Mouse (Mus musculus) heart, embryonic 13.5 days (tissue): ENCODE data around the gene Npdc1. TPM values are rescaled to one million over a fixed set of nuclear protein-coding genes. Genes with fewer than 3 reads are reported as not detected.
A peak's percentile ranks its signal among the peaks of the same experiment; 100 is the strongest.

Source experiments
- ATAC-seq: fragments of 200-750 bp; cut with Nextera tagmentation; 2 replicates; pipeline ENCODE4 v1.8.0; 2017; ENCODE audit warnings: moderate TSS enrichment; ENCODE audit not compliant: insufficient number of reproducible peaks, low FRiP score, low TSS enrichment; ENCODE audit errors: extremely low read depth
- H3K27ac ChIP-seq: fragments of 300-500 bp; sonication (generic); replicated peaks from 2 replicates; pipeline ENCODE4 v1.5.1; 2015; ENCODE audit warnings: moderate library complexity, mild to moderate bottlenecking, inconsistent platforms
- H3K27me3 ChIP-seq: fragments of 300-500 bp; sonication (generic); replicated peaks from 2 replicates; pipeline ENCODE4 v1.6.1; 2015; ENCODE audit warnings: mild to moderate bottlenecking, inconsistent platforms
- H3K36me3 ChIP-seq: fragments of 300-500 bp; sonication (generic); 2 replicates; pipeline ENCODE4 v1.6.1; 2015; ENCODE audit warnings: mild to moderate bottlenecking, inconsistent platforms
- H3K4me1 ChIP-seq: fragments of 300-500 bp; sonication (generic); 2 replicates; pipeline ENCODE4 v1.6.1; 2015; ENCODE audit warnings: inconsistent platforms
- H3K4me2 ChIP-seq: fragments of 300-500 bp; sonication (generic); 2 replicates; pipeline ENCODE4 v1.6.1; 2015; ENCODE audit warnings: inconsistent platforms, mild to moderate bottlenecking, moderate library complexity
- H3K4me3 ChIP-seq: fragments of 300-500 bp; sonication (generic); 2 replicates; pipeline ENCODE4 v1.5.1; 2015; ENCODE audit warnings: moderate library complexity, mild to moderate bottlenecking, inconsistent platforms
- H3K9ac ChIP-seq: fragments of 300-500 bp; sonication (generic); 2 replicates; pipeline ENCODE4 v1.6.1; 2015; ENCODE audit warnings: inconsistent platforms, mild to moderate bottlenecking, moderate library complexity
- H3K9me3 ChIP-seq: fragments of 300-500 bp; sonication (generic); 2 replicates; pipeline ENCODE4 v1.6.1; 2016; ENCODE audit warnings: inconsistent platforms
- WGBS: fragments of 180-500 bp; shearing (Covaris S2); methylation state at CpG from one replicate; pipeline ENCODE4 v1.1.7; 2015; ENCODE audit warnings: mixed read lengths; 5-methylcytosine and 5-hydroxymethylcytosine counted together
- polyA plus RNA-seq: library from polyadenylated mRNA; unstranded; fragments of >200 nt; fragmentation: Nextera tagmentation; extraction: Ambion mirVana; gene quantifications from 2 replicates; pipeline ENCODE4 v1.2.1, GENCODE M21; 2015

Npdc1 gene
- polyA plus RNA-seq, 1 experiment from 2014 or later = 26.6 TPM

- H3K4me3 ChIP-seq = no peak overlapping the region
- no peak for ATAC-seq
- H3K4me1 ChIP-seq = no peaks in the 10 kb centered on the region
- 36% methylated on average over 3 of the region's 3 CpGs for WGBS
- no peaks in the 10 kb centered on the region for H3K36me3 ChIP-seq
- no peak overlapping the region for H3K4me2 ChIP-seq
- no peak overlapping the region for H3K27ac ChIP-seq
- no peaks in the 10 kb centered on the region for H3K9me3 ChIP-seq
- no peak overlapping the region for H3K9ac ChIP-seq
- H3K27me3 ChIP-seq = peaks cover 25% of the 10 kb centered on the region; the same call in 1 of the 2 replicates
These were observed 18.3 kb downstream of the Npdc1 start for GRCm38 (mm10) chr2:25417426-25417825.

GRCm38 (mm10) chr2:25421896-25422295 is 22.7 kb downstream of the Npdc1 start:
- Histone ChIP-seq H3K27me3 (peaks cover 65% of the 10 kb centered on the region), H3K9me3 (no peaks in the 10 kb centered on the region), H3K36me3 (no peaks in the 10 kb centered on the region), H3K9ac (no peak overlapping the region), H3K4me3 (no peak overlapping the region), H3K27ac (no peak overlapping the region), H3K4me1 (no peaks in the 10 kb centered on the region), H3K4me2 (no peak overlapping the region)
- 17% methylated on average over 3 of the region's 3 CpGs for WGBS
- ATAC-seq = no peak

- Histone ChIP-seq H3K36me3 (no peaks in the 10 kb centered on the region), H3K9ac (no peak within 1 kb of the TSS; the same call in 1 of the 2 replicates), H3K9me3 (no peaks in the 10 kb centered on the region), H3K4me1 (no peaks in the 10 kb centered on the region), H3K27me3 (peaks cover 68% of the 10 kb centered on the region), H3K4me3 (no peak within 1 kb of the TSS), H3K27ac (no peak within 1 kb of the TSS), H3K4me2 (no peak within 1 kb of the TSS)
- 54% methylated on average over 17 of the region's 17 CpGs for WGBS
- ATAC-seq = no peak
These were observed 23.6 kb downstream of the Npdc1 start, which contains the start of gene Fut7 for GRCm38 (mm10) chr2:25422587-25423410. Fut7 (plus strand) TSS chr2:25423267.

- H3K4me1 ChIP-seq = peaks cover 2% of the 10 kb centered on the region; the same call in 1 of the 2 replicates
- peaks cover 60% of the 10 kb centered on the region for H3K27me3 ChIP-seq
- no peaks in the 10 kb centered on the region for H3K9me3 ChIP-seq
- 50% methylated on average over 1 of the region's 1 CpGs for WGBS
- no peak for ATAC-seq
- no peak overlapping the region for H3K4me2 ChIP-seq
- no peak overlapping the region for H3K9ac ChIP-seq
- H3K36me3 ChIP-seq = no peaks in the 10 kb centered on the region
- H3K27ac ChIP-seq = no peak overlapping the region
- no peak overlapping the region for H3K4me3 ChIP-seq
These were observed 24.5 kb downstream of the Npdc1 start for GRCm38 (mm10) chr2:25423626-25424025.

- no peaks in the 10 kb centered on the region for H3K36me3 ChIP-seq
- H3K27ac ChIP-seq = no peak overlapping the region
- H3K27me3 ChIP-seq = peaks cover 66% of the 10 kb centered on the region
- no peak overlapping the region for H3K4me3 ChIP-seq
- no peak overlapping the region for H3K4me2 ChIP-seq
- H3K4me1 ChIP-seq = peaks cover 2% of the 10 kb centered on the region; the same call in 1 of the 2 replicates
- H3K9me3 ChIP-seq = no peaks in the 10 kb centered on the region
- ATAC-seq = no peak
- H3K9ac ChIP-seq = no peak overlapping the region
- WGBS = 39% methylated on average over 27 of the region's 27 CpGs
These were observed 26.3 kb downstream of the Npdc1 start for GRCm38 (mm10) chr2:25425481-25425880.

- peaks cover 74% of the 10 kb centered on the region for H3K27me3 ChIP-seq
- H3K4me3 ChIP-seq = no peak overlapping the region
- no peak overlapping the region for H3K4me2 ChIP-seq
- H3K4me1 ChIP-seq = peaks cover 2% of the 10 kb centered on the region; the same call in 1 of the 2 replicates
- ATAC-seq = no peak
- no peaks in the 10 kb centered on the region for H3K9me3 ChIP-seq
- H3K27ac ChIP-seq = no peak overlapping the region
- H3K9ac ChIP-seq = 0 out of 2 replicates have a peak overlapping the region, but pooled peaks have one; percentile 8
- H3K36me3 ChIP-seq = no peaks in the 10 kb centered on the region
- WGBS = 22% methylated on average over 5 of the region's 5 CpGs
These were observed 27.6 kb downstream of the Npdc1 start for GRCm38 (mm10) chr2:25426721-25427191.

GRCm38 (mm10) chr2:25427256-25427655 is 28.1 kb downstream of the Npdc1 start:
- Histone ChIP-seq H3K9ac (no peak overlapping the region), H3K9me3 (no peaks in the 10 kb centered on the region), H3K27me3 (peaks cover 77% of the 10 kb centered on the region), H3K4me2 (no peak overlapping the region), H3K4me1 (peaks cover 2% of the 10 kb centered on the region; the same call in 1 of the 2 replicates), H3K36me3 (no peaks in the 10 kb centered on the region), H3K4me3 (no peak overlapping the region), H3K27ac (no peak overlapping the region)
- 80% methylated on average over 5 of the region's 5 CpGs for WGBS
- ATAC-seq = no peak

GRCm38 (mm10) chr2:25428442-25429236 is 29.5 kb downstream of the Npdc1 start, which contains the start of gene Abca2:
Abca2 (plus strand) TSS chr2:25428703.
- peaks cover 70% of the 10 kb centered on the region for H3K27me3 ChIP-seq
- under 1% methylated on average over 75 of the region's 89 CpGs for WGBS
- H3K4me3 ChIP-seq = peak within 1 kb of the TSS; percentile 77
- ATAC-seq = peak; percentile 87
- H3K9me3 ChIP-seq = no peaks in the 10 kb centered on the region
- H3K27ac ChIP-seq = no peak within 1 kb of the TSS
- H3K4me1 ChIP-seq = peaks cover 2% of the 10 kb centered on the region; the same call in 1 of the 2 replicates
- no peaks in the 10 kb centered on the region for H3K36me3 ChIP-seq
- H3K4me2 ChIP-seq = peak within 1 kb of the TSS; percentile 93
- peak within 1 kb of the TSS; percentile 89 for H3K9ac ChIP-seq

- Histone ChIP-seq H3K9ac (no peak overlapping the region; the same call in 1 of the 2 replicates), H3K4me1 (peaks cover 2% of the 10 kb centered on the region; the same call in 1 of the 2 replicates), H3K4me2 (peak overlapping the region; percentile 93), H3K9me3 (no peaks in the 10 kb centered on the region), H3K4me3 (peak overlapping the region; percentile 77), H3K27me3 (peaks cover 68% of the 10 kb centered on the region), H3K36me3 (no peaks in the 10 kb centered on the region), H3K27ac (no peak overlapping the region)
- no peak for ATAC-seq
- WGBS = 75% methylated on average over 5 of the region's 5 CpGs
These were observed 30.5 kb downstream of the Npdc1 start for GRCm38 (mm10) chr2:25429435-25430180.

GRCm38 (mm10) chr2:25430395-25431233 is 31.5 kb downstream of the Npdc1 start:
- H3K36me3 ChIP-seq = no peaks in the 10 kb centered on the region
- 68% methylated on average over 17 of the region's 17 CpGs for WGBS
- H3K27ac ChIP-seq = no peak overlapping the region
- H3K9me3 ChIP-seq = no peaks in the 10 kb centered on the region
- H3K4me1 ChIP-seq = peaks cover 2% of the 10 kb centered on the region; the same call in 1 of the 2 replicates
- no peak overlapping the region for H3K4me2 ChIP-seq
- H3K4me3 ChIP-seq = no peak overlapping the region
- ATAC-seq = no peak
- H3K9ac ChIP-seq = no peak overlapping the region
- H3K27me3 ChIP-seq = peaks cover 58% of the 10 kb centered on the region
